Mouse (Mus musculus) thymus, adult 18-20 months (tissue): ENCODE data around the gene Ttc28.
"Not testable (repeated sequence)": the region's sequence is repeated elsewhere in the genome, so short reads cannot be mapped to it uniquely, and the experiment has no call there.

Experiments used
- DNase-seq, 2 experiments: peaks; one replicate each; pipeline ENCODE4 v3.0.0; 2022; ENCODE audit warnings: mixed read lengths in 2 of 2

The Ttc28 gene

DNA sequence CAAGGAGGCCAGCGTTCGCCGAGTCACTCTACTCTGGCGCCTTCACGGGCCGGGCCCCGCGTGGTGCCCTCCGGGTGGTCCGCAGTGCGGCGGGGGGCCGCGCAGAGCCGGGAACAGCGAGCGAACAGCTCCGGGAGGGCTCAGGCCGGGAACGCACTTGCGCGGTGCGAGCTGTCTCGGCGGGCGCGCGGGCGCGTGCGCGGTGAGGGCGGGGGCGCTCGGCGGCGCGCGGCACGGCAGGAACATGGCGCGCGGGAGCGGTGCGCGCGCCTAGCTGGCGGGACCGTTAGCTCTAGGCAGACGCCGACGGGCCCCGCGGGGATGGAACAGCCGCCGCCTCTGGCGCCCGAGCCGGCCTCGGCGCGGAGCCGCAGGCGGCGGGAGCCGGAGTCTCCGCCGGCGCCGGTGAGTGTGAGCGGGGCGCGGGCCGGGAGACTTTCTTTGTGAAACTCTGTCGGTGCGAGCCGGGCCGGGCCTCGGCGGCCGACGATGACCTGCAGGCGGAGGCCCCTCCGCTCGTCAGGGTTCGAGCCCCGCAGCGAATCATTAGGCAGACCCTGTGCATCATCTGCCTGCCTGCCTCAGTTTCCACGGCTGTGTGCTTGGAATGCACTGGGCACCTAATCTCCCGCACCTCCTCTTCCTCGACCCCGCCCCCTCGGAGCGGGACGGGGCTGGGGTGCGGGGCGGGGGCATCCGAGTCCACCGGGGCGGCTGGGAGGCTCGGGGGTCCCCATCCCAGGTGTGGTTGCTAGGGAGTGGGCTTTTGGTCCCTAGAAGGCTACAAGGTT lies at the start of gene Ttc28:
TSS of gene Ttc28 (plus strand) at position 220 of the 791 bp plus-strand sequence.
- peak; percentile 74 to 75 for DNase-seq

DNA sequence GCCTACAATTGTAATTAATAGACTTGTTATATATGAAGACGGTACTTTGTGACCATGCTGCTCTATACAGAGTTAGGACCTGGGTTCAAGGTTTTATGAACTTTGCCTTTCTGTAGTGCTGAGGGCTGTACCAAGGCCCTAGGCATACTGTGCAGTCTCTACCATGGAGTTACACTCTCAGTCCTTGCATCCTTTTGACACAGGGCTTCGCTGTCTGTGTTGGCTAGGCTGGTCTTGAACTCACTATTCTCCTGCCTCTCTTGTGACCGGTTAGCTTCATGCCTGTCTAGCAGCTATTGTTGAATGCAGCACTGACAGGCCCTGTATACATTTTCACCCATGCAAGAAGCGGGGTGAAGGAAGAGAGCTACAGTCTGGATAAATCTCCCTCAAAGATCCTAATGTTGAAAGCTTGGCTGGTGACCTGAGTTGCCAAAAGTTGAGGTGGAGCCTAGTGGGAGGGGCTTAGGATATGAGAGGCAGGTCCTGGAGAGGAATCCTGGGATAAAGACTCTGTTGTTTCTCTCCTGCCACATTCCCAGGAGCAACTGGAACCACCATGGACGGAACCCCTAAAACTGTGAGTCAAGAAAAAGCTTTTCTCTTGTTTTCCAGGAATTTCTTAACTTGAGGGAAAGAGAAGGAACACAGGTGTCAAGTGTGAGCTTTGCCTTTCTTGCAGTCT lies 48.4 kb upstream of the Ttc28 start:
- DNase-seq: no peak

DNA sequence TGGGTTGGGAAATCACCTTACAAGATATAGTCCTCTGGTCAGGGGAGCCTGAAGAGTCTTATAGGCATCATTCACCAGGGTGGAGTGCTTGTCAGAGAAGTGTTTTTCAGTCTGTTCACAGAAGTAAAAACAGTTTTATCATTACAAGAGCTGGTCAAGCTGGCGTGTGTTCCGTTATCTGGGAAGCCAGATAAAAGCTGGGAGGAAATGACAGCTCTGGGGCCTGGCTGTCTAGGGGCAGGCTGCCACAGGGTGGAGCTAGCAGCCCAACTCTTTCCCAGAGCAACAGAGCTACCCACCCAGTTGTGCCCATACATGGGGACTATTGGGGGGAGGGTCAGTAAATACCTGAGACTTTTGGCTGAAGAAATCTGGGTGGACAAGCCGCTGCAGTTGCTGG lies 43.6 kb upstream of the Ttc28 start:
- peak; percentile 9 to 12 for DNase-seq

DNA sequence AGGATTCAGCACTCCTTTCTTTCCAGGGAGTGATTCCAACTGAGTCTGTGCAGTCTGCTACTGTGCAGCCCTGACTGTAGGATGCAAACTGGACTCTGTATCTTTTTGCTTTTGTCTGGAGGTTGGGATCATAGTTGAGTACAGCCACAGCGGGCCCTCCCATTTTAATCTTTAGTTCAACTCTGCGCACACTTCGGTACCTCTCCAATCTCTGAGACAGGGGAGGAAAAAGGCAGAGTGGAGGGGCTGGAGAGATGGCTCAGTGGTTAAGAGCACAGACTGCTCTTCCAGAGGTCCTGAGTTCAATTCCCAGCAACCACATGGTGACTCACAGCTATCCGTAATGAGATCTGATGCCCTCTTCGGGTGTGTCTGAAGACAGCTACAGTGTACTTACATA lies 41.6 kb upstream of the Ttc28 start:
- not testable (repeated sequence) for DNase-seq

DNA sequence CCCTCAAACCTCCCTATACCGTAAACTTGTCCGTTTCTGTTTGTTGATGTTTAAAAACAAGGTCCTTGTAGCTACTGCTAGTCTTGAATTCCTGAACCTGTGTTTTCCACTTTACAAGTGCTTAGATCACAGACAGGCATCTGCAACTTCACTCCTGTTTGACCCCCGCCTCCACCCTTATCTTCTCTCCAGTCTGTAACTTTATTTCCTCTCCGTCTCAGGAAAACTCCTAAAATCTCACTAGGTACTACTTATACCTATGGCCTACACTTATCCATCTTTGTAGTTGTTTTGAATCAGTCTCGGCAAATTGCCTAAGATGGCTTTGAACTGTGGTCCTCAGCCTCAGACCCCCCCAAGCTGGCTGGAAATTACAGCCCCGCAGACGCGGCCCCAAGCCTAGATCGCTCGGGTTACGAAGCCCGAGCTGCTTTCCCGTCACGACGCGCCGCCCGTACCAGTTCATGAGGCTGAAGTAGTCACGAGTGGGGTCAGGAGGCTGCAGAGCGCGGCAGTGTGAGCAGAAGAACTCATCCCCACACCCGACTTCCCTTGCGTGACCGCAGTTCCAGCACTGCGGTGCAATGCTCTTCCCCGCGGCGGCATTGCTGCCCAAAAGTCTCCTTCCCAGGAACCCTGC lies 40.4 kb upstream of the Ttc28 start:
- DNase-seq: no peak

DNA sequence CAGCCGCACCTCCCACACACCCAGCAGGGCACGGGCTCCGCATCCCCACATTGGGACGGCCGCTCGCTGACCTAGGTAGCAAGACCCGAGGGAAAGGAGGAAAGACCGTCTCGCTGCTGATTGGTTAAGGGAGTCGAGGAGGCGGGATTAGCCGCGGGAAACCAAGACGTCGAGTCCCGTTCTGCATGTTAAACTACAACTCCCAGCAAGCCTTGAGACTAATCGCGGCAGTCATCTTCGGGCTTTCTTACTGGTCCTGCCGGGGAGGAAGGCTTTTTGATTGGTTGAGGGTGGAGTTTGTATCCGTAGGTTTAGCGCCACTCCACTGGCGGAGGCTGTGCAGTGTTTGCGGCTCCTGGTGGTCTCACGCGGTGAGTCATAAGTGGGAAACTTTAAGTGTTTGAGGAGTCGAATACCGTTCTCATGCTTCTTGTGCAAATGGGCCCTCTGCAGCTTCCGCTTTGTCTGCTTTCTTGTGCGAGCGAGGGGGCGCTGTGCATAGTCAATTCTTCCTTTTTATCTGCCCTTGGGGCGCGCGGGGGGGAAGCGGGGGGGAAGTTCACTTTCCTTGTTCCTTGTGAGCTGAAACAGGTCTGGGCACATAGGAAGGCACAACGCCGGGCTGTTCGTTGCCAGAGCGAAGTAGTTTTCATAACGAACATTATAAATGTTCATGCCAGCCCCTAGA lies 39.8 kb upstream of the Ttc28 start, which contains the start of the genes Hscb and Chek2:
TSS of gene Hscb (minus strand) at position 100 of the 688 bp plus-strand sequence.
TSS of gene Chek2 (plus strand) at position 302 of the 688 bp plus-strand sequence.
- DNase-seq: peak; percentile 95 to 98

DNA sequence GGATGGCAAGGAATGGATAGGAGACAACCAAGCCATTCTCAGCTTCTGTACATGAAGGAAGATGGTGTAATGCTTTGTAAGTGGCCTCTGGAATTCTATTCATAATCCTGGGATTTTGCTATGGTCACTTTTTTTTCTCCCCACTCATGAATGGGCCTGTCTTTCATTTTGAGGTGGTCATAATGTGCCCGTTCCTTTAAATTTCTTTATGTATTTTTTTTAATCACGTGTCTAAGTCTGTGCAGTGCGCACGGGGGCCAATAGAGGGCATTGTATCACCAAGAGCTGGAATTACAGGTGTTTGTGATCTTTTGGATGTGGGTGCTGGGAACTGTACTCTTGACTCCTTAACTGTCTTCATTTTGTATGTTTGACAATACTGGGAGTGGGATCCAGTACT lies 39.1 kb upstream of the Ttc28 start:
- peak; percentile 21 to 55 for DNase-seq

DNA sequence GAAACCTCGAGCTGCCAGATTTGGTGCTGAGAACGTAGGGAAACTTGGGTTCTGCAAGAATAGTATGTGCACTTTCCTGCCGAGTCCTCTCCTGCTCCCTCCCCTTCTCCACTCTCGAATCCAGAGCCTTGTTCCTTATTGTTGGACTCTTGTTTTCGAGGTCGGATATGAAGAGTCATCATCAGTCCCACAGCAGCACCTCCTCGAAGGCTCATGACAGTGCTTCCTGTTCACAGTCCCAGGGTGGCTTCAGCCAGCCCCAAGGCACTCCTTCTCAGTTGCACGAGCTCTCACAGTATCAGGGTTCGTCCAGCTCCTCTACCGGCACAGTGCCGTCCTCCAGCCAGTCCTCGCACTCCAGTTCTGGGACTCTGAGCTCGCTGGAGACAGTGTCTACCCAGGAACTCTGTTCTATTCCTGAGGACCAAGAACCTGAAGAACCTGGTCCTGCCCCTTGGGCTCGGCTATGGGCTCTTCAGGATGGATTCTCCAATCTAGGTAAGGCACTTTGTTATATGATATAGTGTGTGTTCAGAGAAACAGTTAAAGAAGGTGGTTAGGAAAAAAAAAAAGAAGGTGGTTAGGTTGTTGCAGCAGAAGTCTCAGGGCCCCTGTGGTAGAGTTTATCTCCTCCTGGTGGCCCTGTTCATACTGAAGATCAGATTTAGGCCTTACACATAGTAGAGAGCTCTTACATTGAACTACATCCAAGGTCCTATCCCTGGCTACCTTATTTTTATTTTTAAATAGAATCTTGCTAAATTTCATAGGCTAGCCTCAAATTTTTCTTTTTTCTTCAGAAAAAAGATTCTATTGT lies 38.3 kb upstream of the Ttc28 start:
- peak; percentile 3 to 9 for DNase-seq

DNA sequence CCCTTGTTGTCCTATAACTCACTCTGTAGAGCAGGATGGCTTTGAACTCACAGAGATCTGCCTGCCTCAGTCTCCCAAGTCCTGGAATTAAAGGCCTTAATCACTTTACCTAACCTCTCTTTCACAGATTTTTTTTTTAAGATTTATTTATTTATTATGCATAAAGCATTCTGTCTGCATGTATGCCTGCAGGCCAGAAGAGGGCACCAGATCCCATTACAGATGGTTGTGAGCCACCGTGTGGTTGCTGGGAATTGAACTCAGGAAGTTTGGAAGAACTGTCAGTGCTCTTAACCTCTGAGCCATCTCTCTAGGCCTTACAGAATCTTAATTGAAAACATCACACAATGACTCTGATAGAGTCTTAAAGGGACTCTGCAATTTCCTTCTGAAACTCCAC lies 26.6 kb upstream of the Ttc28 start:
- no peak for DNase-seq

DNA sequence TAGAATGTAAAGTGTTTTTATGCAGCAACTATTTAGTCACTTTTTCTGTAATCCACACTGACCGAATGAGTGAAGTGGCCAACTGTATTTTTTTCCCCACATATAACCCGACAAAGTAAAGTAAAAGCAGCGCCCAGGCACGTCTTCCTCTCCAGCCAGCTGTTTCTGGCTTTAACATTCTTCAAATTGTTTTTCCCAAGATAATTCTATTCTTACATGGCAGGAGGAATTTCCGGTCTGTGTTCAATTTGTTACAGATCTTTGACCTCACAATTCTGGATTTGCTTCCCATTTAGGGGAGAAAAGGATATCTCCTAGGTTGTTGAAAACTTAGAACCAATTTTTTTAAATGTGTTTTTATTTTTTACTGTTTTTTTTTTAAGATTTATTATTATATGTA lies 22.5 kb upstream of the Ttc28 start:
- DNase-seq: no peak

DNA sequence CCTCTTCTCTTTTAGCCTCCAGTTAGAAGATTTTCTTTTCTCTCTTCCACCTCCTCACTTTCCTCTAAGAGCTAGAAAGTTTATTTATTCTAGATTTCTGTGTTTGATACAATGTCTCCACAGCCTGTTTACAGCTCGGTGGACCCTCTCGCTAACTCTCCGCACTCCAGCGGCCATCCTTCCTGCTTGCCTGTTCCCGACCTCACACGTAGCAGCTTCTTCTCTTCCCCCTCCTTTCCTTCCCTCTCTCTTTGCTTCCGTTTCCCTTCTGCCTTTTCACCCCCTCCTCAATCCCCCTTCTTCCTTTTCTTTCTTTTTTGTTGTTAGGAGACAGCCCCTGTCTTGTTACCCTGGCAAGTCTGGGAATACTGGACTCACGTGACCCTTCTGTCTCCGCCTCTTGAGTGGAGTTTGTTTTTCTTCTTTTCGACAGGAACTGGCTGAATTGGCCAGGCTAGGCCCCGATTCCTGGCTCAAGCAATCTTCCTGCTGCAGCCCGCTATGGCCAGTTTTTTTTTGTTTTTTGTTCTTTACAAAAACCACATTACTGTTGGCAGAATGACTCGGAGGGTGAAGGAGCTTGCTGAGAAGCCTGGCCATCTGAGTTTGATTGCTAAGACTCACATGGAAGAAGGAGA lies 20.5 kb upstream of the Ttc28 start:
- DNase-seq: no peak

DNA sequence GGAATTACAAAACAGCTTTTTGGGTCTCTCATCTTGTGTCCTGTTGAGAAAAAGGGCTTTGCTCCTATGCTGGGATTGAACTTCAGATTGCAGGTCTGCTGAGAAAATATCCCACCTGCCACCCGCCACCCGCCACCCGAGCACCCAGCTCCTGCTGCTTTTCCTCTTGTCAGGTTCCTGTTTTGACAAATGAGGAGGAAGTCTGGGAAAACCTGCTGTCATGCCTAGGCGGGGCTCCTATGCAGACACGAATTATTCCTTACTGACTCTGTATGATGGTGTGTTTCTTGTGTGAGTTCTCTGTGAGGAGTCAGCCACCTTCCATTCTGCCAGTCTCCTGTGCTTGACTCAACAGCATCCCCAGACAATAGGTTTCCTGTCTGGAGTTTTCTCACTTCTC lies 19.2 kb upstream of the Ttc28 start:
- no peak for DNase-seq

DNA sequence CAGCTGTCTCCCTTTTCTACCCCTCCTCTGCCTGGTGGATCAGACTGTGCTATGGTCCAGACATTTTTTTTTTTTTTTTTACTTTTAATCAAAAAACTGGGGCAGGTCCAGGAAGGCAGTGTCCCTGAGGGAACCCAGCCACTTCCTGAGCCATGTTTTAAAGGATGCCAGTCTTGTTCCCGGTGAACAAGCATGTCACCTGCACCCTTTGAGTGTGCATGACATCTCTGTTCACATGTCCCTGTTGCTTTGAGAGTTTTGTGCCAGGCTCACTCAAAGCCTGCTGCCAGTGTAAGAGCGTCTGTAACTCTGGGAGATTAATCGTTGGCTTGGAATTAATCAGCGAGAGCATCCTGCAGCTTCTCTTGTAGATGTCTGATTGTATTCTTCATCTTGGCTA lies 11.1 kb upstream of the Ttc28 start:
- DNase-seq: no peak

DNA sequence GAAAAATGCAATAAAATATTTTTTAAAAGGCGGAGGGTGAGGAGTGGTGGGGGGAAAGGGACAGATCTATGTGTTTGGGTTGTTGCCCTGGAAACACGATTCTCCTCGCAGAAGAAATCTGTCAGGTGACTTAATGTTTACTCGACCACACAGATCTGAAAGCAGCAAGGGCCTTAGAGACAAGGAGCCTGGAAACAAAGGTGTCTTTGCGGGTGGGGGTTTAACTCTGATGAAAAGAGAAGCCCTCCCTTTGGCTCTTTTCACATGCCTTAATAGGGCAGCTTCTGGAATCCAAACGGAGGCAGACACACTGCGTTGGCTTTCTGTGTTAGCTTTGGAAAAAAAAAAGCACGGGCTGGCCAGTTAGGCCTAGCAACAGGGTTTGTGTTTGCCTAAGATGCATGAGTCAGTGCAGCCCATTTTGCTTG lies 10.3 kb upstream of the Ttc28 start:
- no peak for DNase-seq

DNA sequence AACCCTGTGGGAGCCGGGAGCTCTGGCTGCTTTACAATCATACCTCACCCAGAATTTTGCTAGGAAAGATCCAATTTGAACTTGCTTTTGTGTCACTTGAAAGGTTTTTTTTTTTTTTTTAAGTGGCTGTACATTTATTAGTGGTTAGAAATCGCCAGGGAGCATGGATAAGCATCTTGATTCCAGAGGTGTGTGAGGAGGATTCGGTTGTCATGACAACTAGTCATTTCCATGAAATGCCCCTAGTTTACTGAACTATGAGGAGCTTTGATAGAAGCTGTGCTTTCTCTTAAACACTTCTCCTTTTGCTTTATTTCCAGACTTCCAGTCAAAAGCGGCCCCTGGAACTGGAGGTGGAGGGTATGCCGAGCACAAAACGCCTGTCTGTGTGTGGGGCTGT lies 6.4 kb upstream of the Ttc28 start:
- DNase-seq: no peak

DNA sequence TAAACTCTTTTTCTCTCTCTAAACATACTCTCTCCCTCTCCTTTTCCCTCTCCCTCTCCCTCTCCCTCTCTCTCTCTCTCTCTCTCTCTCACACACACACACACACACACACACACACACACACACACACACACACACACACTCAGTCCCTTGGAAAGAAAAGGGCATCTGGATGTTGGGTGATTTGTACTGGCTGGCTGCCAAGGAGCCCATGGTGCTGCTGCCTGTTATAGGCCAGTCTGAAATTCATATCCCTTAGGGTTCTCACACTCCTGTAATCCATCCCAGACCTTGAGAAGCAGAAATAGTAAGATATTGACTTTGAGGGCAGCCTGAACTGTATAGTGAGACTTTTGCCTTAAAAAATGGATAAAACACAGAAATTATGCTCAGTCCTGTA lies 4.9 kb upstream of the Ttc28 start:
- no peak for DNase-seq

DNA sequence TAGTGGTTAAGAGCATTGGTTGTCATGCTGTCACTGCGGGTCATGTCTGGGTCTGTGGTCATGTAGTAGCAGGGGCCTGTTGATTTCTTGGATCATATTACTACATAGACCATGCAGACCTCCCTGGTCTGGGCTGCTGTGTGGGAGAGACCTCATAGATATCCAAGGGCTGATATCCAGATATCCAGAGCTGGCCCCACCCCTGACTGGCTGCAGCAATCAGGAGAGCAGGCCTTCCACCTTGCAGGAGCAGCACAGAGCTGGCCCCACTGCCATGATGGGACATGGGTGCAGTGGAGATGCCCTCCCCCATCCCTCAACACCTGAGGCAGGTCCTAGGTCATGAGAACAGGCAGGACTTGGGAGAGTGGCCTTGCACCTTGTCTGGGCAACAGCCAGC lies 4.3 kb upstream of the Ttc28 start:
- no peak for DNase-seq

DNA sequence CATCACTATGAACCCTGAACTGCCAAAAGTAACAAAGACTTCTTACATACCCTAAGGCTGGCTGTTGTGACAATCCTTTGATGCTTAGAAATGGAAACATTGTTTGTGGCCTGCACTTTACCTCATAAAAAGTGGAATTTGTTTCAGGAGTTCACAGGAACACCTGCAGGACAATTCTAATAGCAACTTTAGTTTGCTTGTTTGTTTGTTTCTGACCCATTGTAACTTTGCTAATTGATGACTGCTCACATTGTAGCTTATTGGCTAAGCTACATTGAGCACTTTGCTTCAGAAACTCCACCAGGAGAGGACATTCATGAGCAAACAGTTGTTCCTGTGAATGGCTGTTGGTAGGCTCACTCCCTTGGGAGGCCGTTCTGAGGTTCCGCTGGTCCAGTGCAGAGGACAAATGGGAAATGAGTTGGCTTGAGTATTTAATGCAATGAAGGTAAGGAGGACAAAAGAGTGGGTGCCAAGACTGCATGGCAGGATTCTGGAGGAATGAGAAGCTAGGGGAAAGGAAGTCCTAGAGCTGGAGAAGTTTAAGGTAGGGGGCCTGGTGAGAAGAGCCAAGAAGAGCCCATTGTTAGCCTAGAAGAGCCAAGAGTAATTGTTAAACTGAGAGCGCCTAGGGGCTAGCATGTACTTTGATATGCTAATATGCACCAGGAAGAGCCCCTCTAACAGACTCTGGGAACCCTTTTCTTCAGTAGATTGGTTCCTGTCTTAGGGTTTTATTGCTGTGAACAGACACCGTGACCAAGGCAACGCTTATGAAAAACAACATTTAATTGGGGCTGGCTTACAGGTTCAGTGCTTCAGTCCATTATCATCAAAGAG lies 1.7 kb upstream of the Ttc28 start:
- DNase-seq: no peak

DNA sequence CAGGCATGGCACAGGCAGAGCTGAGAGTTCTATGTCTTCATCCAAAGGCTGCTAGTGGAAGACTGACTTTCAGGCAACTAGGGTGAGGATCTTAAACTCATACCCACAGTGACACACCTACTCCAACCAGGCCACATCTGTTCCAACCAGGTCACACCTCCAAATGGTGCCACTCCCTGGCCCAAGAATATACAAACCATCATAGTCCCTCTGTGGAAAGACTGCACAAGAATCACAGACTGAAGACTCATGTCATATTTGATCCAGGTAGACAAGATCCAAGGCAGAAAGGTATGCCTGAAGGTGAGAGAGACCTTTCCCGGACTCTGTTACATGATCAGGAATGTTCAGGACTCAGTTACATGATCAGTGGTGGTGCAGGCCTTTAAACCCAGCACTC lies 1.1 kb upstream of the Ttc28 start:
- not testable (repeated sequence) for DNase-seq

DNA sequence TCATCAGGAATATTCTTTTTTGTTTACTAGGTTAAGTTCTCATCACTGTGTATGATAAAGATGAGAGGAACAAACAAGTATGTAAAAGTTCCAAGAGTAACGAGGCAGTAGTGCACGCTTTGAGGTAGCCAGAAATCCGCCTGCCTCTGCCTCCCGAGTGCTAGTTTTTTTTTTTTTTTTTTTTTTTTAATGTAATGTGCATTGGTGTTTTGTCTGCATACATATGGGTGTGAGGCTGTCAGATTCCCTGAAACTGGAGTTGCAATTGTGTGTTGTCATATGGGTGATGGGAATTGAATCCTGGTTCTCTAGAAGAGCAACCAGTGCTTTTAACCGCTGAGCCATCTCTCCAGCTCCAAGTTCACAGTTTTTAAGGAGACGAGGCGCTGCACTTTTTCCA lies 561 bp upstream of the Ttc28 start:
- DNase-seq: no peak

DNA sequence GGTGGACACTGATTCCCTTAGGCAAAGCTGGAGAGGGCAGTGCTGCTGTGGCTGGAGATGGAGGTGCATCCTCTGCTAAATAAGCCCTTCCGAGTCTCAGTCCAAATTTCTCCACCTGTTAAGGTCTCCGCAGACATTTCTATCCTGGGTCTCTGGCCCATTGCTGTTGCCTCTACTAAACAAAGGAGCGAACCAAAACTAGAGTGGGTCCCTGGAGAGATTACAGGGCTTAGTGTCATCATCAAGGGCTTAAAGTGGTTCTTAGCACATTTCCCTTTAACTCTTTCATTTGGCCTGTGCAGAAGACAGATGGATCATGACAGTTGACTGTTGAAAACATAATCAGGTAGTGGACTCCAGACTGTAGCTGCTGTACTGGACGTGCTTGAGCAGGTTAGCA lies 9.0 kb downstream of the Ttc28 start:
- DNase-seq: no peak
